Mouse (Mus musculus): ENCODE measurements around the gene Anapc7. TPM values are rescaled to one million over a fixed set of nuclear protein-coding genes. Genes with fewer than 3 reads are reported as not detected.

Gene Anapc7
- 10 to 100 TPM; 32.7 to 33.2 TPM for total RNA-seq (2021)
- long read RNA-seq, experiment 1, transcript Anapc7-201 (11 exons, 2,751 nt) = major isoform, 19 of 27 reads
- long read RNA-seq, experiment 1, partial matches to known transcripts = 5 of 27 reads
- long read RNA-seq, experiment 1, other reads (novel, unspliced or antisense) = 3 of 27 reads
- long read RNA-seq, experiment 2, transcript Anapc7-201 (11 exons, 2,751 nt) = major isoform, 30 of 43 reads
- long read RNA-seq, experiment 2, partial matches to known transcripts = 3 of 43 reads
- long read RNA-seq, experiment 2, other reads (novel, unspliced or antisense) = 8 of 43 reads

DNA sequence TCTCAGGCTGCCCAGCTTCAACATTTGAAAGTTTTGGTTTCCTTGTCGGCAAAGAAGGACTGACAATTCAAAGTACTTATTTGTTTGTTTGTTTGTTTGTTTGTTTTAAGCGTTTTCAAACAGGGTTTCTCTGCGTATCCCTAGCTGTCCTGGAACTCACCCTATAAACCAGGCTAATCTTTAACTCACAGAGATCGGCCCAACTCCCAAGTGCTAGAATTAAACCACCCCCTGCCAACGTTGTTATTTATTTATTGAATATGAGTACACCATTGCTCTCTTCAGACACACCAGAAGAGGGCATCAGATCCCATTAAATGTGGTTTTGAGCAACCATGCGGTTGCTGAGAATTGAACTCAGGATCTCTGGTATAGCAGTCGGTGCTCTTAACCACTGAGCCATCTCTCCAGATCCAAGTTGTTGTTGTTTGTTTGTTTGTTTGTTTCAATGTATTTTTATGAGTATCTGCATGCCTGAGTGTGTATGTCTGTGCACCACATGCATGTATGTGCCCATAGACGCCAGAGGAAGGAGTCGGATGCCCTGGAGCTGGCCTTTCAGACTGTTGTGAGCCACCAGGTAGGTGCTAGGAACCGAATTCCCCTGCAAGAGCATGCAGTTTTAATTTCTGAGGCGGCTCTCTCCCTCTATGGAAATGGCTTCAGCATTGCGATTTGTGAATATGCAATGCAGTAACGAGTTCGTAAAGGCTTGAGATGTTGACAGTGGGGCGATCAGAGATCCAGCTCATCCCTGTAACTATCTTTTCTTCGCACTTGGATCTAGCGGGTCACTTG lies at the start of gene Anapc7:
Gene Anapc7 (plus strand): TSS at position 423 of the 798 bp plus-strand sequence.
- no peak for DNase-seq (ENCODE audit: low spot score in 2 of 2)

DNA sequence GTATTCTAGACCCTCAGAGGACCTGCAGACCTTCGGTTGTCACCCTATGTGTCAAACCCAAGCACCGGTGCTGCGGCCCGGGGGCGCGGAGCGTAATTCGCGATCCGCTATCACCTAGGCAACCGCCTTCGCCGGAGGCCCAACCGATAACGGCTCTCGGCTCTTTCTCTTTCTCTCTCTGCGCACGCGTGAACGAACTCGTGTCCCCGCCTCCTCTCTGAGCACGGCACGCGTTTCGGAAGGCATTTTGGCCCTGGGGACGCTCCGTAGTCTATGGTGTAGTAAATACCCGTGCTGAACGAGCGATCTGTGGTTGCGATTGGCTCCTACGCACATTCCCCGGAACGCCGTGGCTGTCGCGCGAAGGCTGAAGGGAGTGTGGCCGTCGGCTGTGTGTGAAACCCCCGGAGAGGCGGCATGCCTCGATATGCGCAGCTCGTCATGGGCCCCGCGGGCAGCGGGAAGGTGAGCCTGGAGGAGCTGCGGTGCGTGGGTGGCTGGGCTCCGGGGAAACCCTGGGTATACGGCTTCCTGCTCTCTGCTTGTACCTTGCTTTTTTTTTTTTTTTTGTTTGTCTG lies 49.2 kb upstream of the Anapc7 start, which contains the start of gene Fam216a:
Gene Fam216a (minus strand): TSS at position 173 of the 578 bp plus-strand sequence.
- DNase-seq (ENCODE audit: low spot score in 2 of 2) = peak; percentile 99 to 100

DNA sequence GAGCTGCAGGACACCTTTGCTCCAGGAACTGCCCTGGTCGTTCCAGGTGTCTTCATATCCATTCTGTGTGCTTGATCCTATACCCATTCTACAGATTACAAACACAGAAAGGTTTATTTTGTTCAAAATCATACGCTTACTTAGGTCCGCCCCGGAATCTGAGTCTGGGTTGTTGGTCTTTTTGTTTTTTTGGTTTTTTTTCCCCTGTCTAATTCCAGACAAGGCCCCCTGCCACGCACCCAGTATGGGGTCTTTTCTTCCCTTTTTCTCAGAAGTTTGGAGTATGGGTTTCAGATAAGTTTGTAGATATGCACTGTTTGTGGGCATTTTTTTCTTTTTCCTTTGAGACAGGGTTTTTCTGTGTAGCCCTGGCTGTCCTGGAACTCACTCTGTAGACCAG lies 48.6 kb upstream of the Anapc7 start:
- no peak for DNase-seq (ENCODE audit: low spot score in 2 of 2)

GRCm38 (mm10) chr5:122377101-122377833 lies 44.2 kb upstream of the Anapc7 start:
- no peak for DNase-seq (ENCODE audit: low spot score in 2 of 2)

DNA sequence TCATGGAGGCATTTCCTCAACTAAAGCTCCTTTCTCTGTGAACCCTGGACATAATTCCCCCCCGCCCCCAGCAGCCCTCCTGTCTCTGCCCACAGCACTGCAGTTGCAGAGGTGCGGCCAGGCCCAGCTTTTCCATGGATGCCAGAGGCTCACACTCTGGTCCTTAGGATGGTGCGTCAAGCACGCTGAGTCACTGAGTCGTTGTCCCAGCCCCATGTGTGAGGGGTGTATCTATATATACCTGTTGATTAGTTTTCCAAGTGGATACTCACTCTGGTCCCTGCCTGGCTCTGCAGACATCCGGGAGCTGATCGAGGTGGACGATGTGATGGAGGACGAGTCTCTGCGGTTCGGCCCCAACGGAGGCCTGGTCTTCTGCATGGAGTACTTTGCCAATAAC lies 43.3 kb upstream of the Anapc7 start:
- no peak for DNase-seq (ENCODE audit: low spot score in 2 of 2)

- DNase-seq (ENCODE audit: low spot score in 2 of 2) = peak; percentile 78 to 85
These were observed 41.9 kb upstream of the Anapc7 start for GRCm38 (mm10) chr5:122379374-122380155.

DNA sequence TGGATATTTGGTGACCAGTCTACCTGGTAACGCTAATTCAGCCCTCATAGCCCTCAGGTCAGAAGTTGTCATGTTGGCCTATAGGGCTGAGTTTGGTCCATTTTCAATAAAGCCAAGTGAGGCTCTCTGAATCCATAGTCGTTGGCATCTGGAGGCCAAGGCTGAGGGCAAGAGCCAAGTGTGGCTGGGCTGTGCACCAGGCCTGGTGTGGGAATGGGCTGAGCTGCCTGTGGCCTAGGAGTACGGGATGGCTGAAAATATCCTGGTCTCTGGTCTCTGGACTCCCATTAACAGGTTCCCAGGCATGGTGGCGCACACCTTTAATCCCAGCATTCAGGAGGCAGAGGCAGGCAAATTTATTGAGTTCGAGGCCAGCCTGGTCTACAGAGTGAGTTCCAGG lies 31.5 kb upstream of the Anapc7 start:
- DNase-seq (ENCODE audit: low spot score in 2 of 2) = no peak

DNA sequence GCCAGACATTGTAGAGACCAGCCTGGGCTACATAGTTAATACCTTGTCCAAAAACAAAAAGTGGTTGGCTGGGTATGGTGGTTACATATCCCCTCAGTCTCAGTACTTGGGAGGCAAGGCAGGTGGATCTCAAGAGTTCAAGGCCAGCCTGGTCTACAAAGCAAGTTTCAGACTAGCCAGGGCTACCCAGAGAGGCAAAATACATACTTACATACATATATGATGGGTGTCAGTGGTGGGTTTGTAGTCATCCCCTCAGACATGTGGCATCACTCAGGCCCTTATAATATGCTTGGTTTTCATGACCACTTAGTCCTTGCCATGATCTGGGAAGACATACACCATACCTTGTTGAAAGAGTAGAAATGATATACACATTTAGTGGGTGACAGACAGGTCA lies 30.8 kb upstream of the Anapc7 start:
- no peak for DNase-seq (ENCODE audit: low spot score in 2 of 2)

- DNase-seq (ENCODE audit: low spot score in 2 of 2) = no peak
These were observed 30.2 kb upstream of the Anapc7 start for GRCm38 (mm10) chr5:122391178-122391785.

GRCm38 (mm10) chr5:122391786-122392180 lies 29.7 kb upstream of the Anapc7 start, which contains the start of gene Arpc3:
TSS of gene Arpc3 (plus strand) at chr5:122391878.
- DNase-seq (ENCODE audit: low spot score in 2 of 2) = peak; percentile 91 to 94

DNA sequence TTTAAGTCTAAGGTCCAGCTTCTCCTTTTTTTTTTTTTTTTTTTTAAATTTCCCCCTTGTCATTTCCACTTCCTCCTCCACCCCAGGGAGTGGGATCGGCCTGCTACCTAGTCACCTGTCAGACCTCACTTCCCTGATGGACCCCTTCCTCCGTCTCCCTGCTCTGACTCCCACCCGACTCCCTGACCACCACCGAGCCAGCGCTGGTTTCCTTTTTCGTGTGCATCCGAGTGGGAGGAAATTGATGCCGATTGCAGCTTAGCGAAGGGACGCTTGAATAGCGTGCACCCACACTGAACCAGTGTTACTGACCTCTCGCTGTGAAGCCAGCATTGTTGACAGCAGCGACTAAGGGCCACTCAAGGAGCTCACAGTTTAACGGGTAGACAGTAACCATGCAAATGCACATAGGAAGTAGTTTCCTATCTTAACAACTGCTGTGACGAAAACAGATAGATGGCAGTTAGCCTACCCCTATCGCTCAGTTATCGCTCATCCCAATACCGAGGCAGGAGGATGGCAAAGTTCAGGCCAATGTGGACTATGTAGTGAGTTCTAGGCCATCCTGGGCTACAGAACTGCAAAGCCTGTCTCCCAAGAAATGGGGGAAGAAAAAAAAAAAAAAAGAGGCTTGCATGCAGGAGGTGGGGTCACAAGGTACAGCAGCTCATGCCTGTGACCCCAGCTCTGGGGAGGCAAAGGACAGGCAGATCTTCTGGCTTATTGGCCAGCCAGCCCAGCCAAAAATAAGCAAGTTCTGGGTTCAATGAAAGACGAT lies 29.1 kb upstream of the Anapc7 start:
- DNase-seq (ENCODE audit: low spot score in 2 of 2) = peak in 1 of 2 experiments; percentile 22

- DNase-seq (ENCODE audit: low spot score in 2 of 2) = peak; percentile 55 to 74
These were observed 27.6 kb upstream of the Anapc7 start for GRCm38 (mm10) chr5:122393887-122394286.

DNA sequence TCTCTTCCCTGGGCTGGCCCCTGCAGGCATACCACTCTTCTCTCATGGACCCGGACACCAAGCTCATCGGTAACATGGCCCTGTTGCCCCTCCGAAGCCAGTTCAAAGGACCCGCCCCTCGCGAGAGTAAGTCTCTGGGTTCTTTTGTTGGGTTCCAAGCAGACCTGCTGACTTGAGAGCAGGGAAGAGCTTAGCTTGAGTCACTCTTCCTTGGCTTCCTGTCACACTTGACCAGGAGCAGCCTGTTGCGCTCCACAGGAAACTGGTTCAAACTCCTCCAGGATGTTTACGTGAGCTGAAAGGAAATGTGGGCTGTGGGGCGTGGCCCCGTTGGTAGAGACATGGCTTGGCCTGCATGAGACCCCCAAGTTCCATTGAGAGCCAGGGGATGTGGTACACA lies 24.7 kb upstream of the Anapc7 start:
- DNase-seq (ENCODE audit: low spot score in 2 of 2) = no peak

GRCm38 (mm10) chr5:122397495-122397894 lies 24.0 kb upstream of the Anapc7 start:
- DNase-seq (ENCODE audit: low spot score in 2 of 2) = no peak

DNA sequence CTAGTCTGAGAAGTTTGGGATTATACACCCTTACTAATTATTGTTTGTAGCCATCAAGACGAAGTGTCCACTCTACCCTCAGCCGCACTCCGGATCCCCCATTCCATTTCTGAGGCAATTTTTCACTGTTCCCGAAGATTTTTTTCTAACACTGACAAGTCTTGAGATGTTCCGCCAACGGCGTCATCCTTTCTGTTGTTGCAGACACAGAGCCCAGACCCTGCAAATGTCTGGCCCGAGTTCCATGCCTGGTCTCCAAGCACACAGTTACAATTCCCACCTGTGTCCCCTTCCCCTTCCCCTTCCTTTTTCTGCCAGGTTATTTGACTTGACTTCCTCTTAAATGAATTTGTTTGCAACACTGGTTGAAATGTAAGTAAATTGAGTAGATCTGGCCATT lies 21.6 kb upstream of the Anapc7 start:
- DNase-seq (ENCODE audit: low spot score in 2 of 2) = no peak

GRCm38 (mm10) chr5:122400628-122401302 lies 20.7 kb upstream of the Anapc7 start:
- peak; percentile 34 to 55 for DNase-seq (ENCODE audit: low spot score in 2 of 2)

DNA sequence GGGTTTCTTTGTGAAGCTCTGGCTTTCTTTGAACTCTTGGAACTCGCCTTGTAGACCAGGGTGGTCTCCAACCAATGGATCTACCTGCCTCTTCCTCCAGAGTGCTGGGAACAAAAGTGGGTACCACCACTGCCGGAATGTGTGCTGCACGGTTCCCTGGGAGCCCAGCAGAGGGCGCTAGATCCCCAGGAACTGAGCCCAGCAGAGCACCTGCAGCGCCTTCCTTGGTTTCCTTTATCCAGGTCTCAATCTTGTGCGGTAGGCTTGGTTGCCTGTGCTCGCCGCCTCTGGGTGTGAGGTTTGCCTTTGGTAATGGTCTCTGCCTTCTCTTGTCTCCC lies 20.2 kb upstream of the Anapc7 start:
- DNase-seq (ENCODE audit: low spot score in 2 of 2) = peak; percentile 65 to 72

DNA sequence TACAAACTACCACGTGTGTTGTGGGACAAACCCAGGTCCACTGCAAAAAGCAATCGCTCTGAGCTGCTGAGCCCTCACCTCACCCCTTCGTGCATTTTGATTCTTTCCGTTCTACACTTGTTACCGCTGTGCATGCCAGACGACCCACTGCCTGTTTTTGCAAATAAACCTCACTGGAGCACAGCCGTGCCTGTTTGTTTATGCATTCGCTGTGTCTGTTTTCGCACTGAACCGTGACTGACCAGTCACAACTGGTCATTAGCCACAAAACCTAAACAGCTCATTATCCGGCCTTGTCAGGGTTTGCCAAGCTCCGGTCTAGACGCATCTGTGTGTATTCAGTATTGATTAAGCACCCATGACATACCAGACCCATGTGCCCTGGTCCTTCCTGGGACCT lies 19.3 kb upstream of the Anapc7 start:
- DNase-seq (ENCODE audit: low spot score in 2 of 2) = no peak

GRCm38 (mm10) chr5:122402772-122403171 lies 18.7 kb upstream of the Anapc7 start:
- peak; percentile 44 to 68 for DNase-seq (ENCODE audit: low spot score in 2 of 2)

All from layer of hippocampus, postnatal 14 days (tissue).